Mouse (Mus musculus): ENCODE measurements at regions not wholly inside any gene's neighbourhood (a gene's known extent, or its start where the extent isn't known, plus 50 kb on each side); places are given as distances from the start of the nearest gene placed in this dataset.

DNA sequence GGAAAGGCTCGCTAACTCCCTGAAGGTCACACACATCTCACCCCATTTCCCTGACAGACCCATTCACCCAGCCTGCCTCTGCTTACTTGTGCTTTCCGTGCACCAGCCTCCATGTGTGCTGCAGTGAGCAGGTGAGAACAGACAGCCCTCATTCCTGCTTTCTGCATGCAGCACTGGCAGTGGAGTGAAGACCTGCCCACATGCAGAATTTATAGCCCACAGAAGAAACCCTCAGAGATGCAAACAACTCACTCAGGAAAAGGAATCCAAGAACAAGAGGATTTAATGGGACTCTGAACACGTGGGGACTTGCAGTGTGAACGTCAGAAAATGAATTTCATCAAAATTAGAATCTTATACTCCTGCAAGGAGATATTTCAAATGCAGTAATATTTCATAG, 152.2 kb upstream of the Ankrd50 start:
- TF ChIP-seq CTCF (IDR thresholded peaks at IDR 0.05; ENCODE audit: low read depth) (no peak), EP300 (IDR thresholded peaks at IDR 0.05; ENCODE audit: low read depth) (no peak)

All from liver, embryonic 14.5 days (tissue).